Mouse (Mus musculus): Measurements from ENCODE around the gene Brd3.

The Brd3 gene

GRCm38 (mm10) chr2:27469292-27469990 is 38.0 kb downstream of the Brd3 start:
- DNase-seq = no peak

- DNase-seq = no peak
These were observed 44.6 kb downstream of the Brd3 start for GRCm38 (mm10) chr2:27462901-27463300.

GRCm38 (mm10) chr2:27461881-27462660 is 45.4 kb downstream of the Brd3 start:
- no peak for DNase-seq

- DNase-seq = no peak
These were observed 46.8 kb downstream of the Brd3 start for GRCm38 (mm10) chr2:27460651-27461050.

- DNase-seq = no peak
These were observed 47.3 kb downstream of the Brd3 start for GRCm38 (mm10) chr2:27460163-27460562.

GRCm38 (mm10) chr2:27459735-27460134 is 47.7 kb downstream of the Brd3 start:
- DNase-seq = no peak

- DNase-seq = no peak
These were observed 57.2 kb downstream of the Brd3 start for GRCm38 (mm10) chr2:27450226-27450625.

GRCm38 (mm10) chr2:27447782-27448181 is 59.7 kb downstream of the Brd3 start:
- no peak for DNase-seq

- DNase-seq = no peak
These were observed 60.6 kb downstream of the Brd3 start for GRCm38 (mm10) chr2:27446812-27447211.

GRCm38 (mm10) chr2:27445910-27446309 is 61.6 kb downstream of the Brd3 start:
- DNase-seq = no peak

GRCm38 (mm10) chr2:27443450-27443708 is 64.1 kb downstream of the Brd3 start:
- no peak for DNase-seq

GRCm38 (mm10) chr2:27442708-27443449 is 64.6 kb downstream of the Brd3 start:
- DNase-seq = no peak

GRCm38 (mm10) chr2:27441767-27442707 is 65.4 kb downstream of the Brd3 start, which contains the start of gene Brd3os:
TSS of gene Brd3os (plus strand) at chr2:27442324.
- peak; percentile 66 for DNase-seq

- peak; percentile 67 for DNase-seq
These were observed 69.2 kb downstream of the Brd3 start for GRCm38 (mm10) chr2:27438281-27438680.

- DNase-seq = no peak
These were observed 69.6 kb downstream of the Brd3 start for GRCm38 (mm10) chr2:27437876-27438275.

GRCm38 (mm10) chr2:27432599-27432998 is 74.9 kb downstream of the Brd3 start:
- peak; percentile 64 for DNase-seq

- no peak for DNase-seq
These were observed 76.8 kb downstream of the Brd3 start for GRCm38 (mm10) chr2:27430621-27431020.

GRCm38 (mm10) chr2:27428071-27428470 is 79.4 kb downstream of the Brd3 start:
- DNase-seq = peak; percentile 88

- DNase-seq = peak; percentile 96
These were observed 80.5 kb downstream of the Brd3 start, which contains the start of gene Vav2 for GRCm38 (mm10) chr2:27426855-27427457. TSS of gene Vav2 (minus strand) at chr2:27427033.

GRCm38 (mm10) chr2:27426406-27426854 is 81.0 kb downstream of the Brd3 start:
- DNase-seq = no peak

- DNase-seq = peak; percentile 57
These were observed 81.6 kb downstream of the Brd3 start for GRCm38 (mm10) chr2:27425751-27426405.

Measured in thymus, postnatal 25 days (tissue).